Mouse (Mus musculus) B cell, adult (primary cell): ENCODE measurements around the gene Arl10. TPM values are rescaled to one million over a fixed set of nuclear protein-coding genes. Genes with fewer than 3 reads are reported as not detected.

Source experiments
- total RNA-seq: library from RNA; stranded (reverse); gene quantifications from 4 replicates; pipeline ENCODE4 v1.2.4, GENCODE M21; 2023; ENCODE audit not compliant: inconsistent age

Gene Arl10
- total RNA-seq, result 6.8 to 8.6 TPM (median 7.3 TPM) in 4 replicates

GRCm38 (mm10) chr13:54574854-54575481, at the start of gene Arl10:
Gene Arl10 (plus strand): TSS chr13:54575015.

GRCm38 (mm10) chr13:54565201-54565581, 9.6 kb upstream of the Arl10 start, which contains the start of gene 4833439L19Rik:
Gene 4833439L19Rik (minus strand): TSS chr13:54565435.

GRCm38 (mm10) chr13:54589996-54590951, 15.5 kb downstream of the Arl10 start, which contains the start of the genes Nop16 and Higd2a:
Gene Nop16 (minus strand): TSS chr13:54590090.
Gene Higd2a (plus strand): TSS chr13:54590207.

GRCm38 (mm10) chr13:54610972-54611754, 36.3 kb downstream of the Arl10 start, which contains the start of gene Cltb:
Gene Cltb (minus strand): TSS chr13:54611344.

GRCm38 (mm10) chr13:54621155-54621932, 46.5 kb downstream of the Arl10 start, which contains the start of gene Faf2:
Gene Faf2 (plus strand): TSS chr13:54621784.

Other genes starting within 250 kb of the Arl10 start
- 3.4 to 8.5 TPM (median 6.2 TPM) in 4 replicates for gene Cplx2, start 203.7 kb upstream of the Arl10 start, total RNA-seq
- 23.0 to 28.6 TPM (median 25.6 TPM) in 4 replicates for gene Thoc3, start 106.2 kb upstream of the Arl10 start, total RNA-seq
- 18.9 to 27.2 TPM (median 22.0 TPM) in 4 replicates for gene Simc1, start 71.2 kb upstream of the Arl10 start, total RNA-seq
- 32.2 to 39.9 TPM (median 38.0 TPM) in 4 replicates for gene 4833439L19Rik, start 9.6 kb upstream of the Arl10 start, total RNA-seq
- gene Nop16, start 15.1 kb downstream of the Arl10 start, total RNA-seq, result 13.4 to 21.1 TPM (median 16.2 TPM) in 4 replicates
- gene Higd2a, start 15.2 kb downstream of the Arl10 start, total RNA-seq, result 61.3 to 69.6 TPM (median 64.9 TPM) in 4 replicates
- 16.4 to 21.7 TPM (median 20.8 TPM) in 4 replicates for gene Cltb, start 36.3 kb downstream of the Arl10 start, total RNA-seq
- 63.9 to 72.2 TPM (median 66.1 TPM) in 4 replicates for gene Faf2, start 46.8 kb downstream of the Arl10 start, total RNA-seq
- 247 to 275 TPM (median 269 TPM) in 4 replicates for gene Rnf44, start 118.9 kb downstream of the Arl10 start, total RNA-seq
- not detected in 4 replicates for gene Cdhr2, start 126.4 kb downstream of the Arl10 start, total RNA-seq
- gene Gprin1, start 174.9 kb downstream of the Arl10 start, total RNA-seq, result not detected in 4 replicates
- gene Sncb, start 191.6 kb downstream of the Arl10 start, total RNA-seq, result not detected in 4 replicates
- gene Eif4e1b, start 209.0 kb downstream of the Arl10 start, total RNA-seq, result not detected in 4 replicates
- gene Tspan17, start 214.4 kb downstream of the Arl10 start, total RNA-seq, result 5.1 to 12.6 TPM (median 5.2 TPM) in 4 replicates